Mouse (Mus musculus) heart, embryonic 13.5 days (tissue): ENCODE measurements around the gene Prrx2. TPM values are rescaled to one million over a fixed set of nuclear protein-coding genes. Genes with fewer than 3 reads are reported as not detected.

Experiments used
- ATAC-seq: fragments of 200-750 bp; cut with Nextera tagmentation; 2 replicates; pipeline ENCODE4 v1.8.0; 2017; ENCODE audit warnings: moderate TSS enrichment; ENCODE audit not compliant: insufficient number of reproducible peaks, low FRiP score, low TSS enrichment; ENCODE audit errors: extremely low read depth
- H3K27ac ChIP-seq: fragments of 300-500 bp; sonication (generic); replicated peaks from 2 replicates; pipeline ENCODE4 v1.5.1; 2015; ENCODE audit warnings: moderate library complexity, mild to moderate bottlenecking, inconsistent platforms
- H3K27me3 ChIP-seq: fragments of 300-500 bp; sonication (generic); replicated peaks from 2 replicates; pipeline ENCODE4 v1.6.1; 2015; ENCODE audit warnings: mild to moderate bottlenecking, inconsistent platforms
- H3K36me3 ChIP-seq: fragments of 300-500 bp; sonication (generic); 2 replicates; pipeline ENCODE4 v1.6.1; 2015; ENCODE audit warnings: mild to moderate bottlenecking, inconsistent platforms
- H3K4me1 ChIP-seq: fragments of 300-500 bp; sonication (generic); 2 replicates; pipeline ENCODE4 v1.6.1; 2015; ENCODE audit warnings: inconsistent platforms
- H3K4me2 ChIP-seq: fragments of 300-500 bp; sonication (generic); 2 replicates; pipeline ENCODE4 v1.6.1; 2015; ENCODE audit warnings: inconsistent platforms, mild to moderate bottlenecking, moderate library complexity
- H3K4me3 ChIP-seq: fragments of 300-500 bp; sonication (generic); 2 replicates; pipeline ENCODE4 v1.5.1; 2015; ENCODE audit warnings: moderate library complexity, mild to moderate bottlenecking, inconsistent platforms
- H3K9ac ChIP-seq: fragments of 300-500 bp; sonication (generic); 2 replicates; pipeline ENCODE4 v1.6.1; 2015; ENCODE audit warnings: inconsistent platforms, mild to moderate bottlenecking, moderate library complexity
- H3K9me3 ChIP-seq: fragments of 300-500 bp; sonication (generic); 2 replicates; pipeline ENCODE4 v1.6.1; 2016; ENCODE audit warnings: inconsistent platforms
- WGBS: fragments of 180-500 bp; shearing (Covaris S2); methylation state at CpG from one replicate; pipeline ENCODE4 v1.1.7; 2015; ENCODE audit warnings: mixed read lengths; 5-methylcytosine and 5-hydroxymethylcytosine counted together
- polyA plus RNA-seq: library from polyadenylated mRNA; unstranded; fragments of >200 nt; fragmentation: Nextera tagmentation; extraction: Ambion mirVana; gene quantifications from 2 replicates; pipeline ENCODE4 v1.2.1, GENCODE M21; 2015

Gene Prrx2
- polyA plus RNA-seq, 1 experiment from 2014 or later, result 30.3 TPM

GRCm38 (mm10) chr2:30823385-30824153 lies 11.2 kb upstream of the Prrx2 start:
- H3K9me3 ChIP-seq, result no peaks in the 10 kb centered on the region; the same call in 1 of the 2 replicates
- H3K4me1 ChIP-seq, result peaks cover 44% of the 10 kb centered on the region
- H3K4me3 ChIP-seq, result no peak overlapping the region
- no peaks in the 10 kb centered on the region for H3K27me3 ChIP-seq
- H3K27ac ChIP-seq, result peak overlapping the region; percentile 15; the same call in 1 of the 2 replicates
- no peak overlapping the region for H3K4me2 ChIP-seq
- H3K36me3 ChIP-seq, result peaks cover 80% of the 10 kb centered on the region
- ATAC-seq, result no peak
- peak overlapping the region; percentile 19; the same call in 1 of the 2 replicates for H3K9ac ChIP-seq
- WGBS, result 62% methylated on average over 13 of the region's 13 CpGs

GRCm38 (mm10) chr2:30826825-30827748 lies 7.7 kb upstream of the Prrx2 start:
- 29% methylated on average over 26 of the region's 26 CpGs for WGBS
- Histone ChIP-seq H3K4me3 (peak overlapping the region; percentile 69), H3K27me3 (no peaks in the 10 kb centered on the region), H3K4me1 (peaks cover 31% of the 10 kb centered on the region), H3K9ac (peak overlapping the region; percentile 87), H3K4me2 (peak overlapping the region; percentile 80), H3K36me3 (peaks cover 46% of the 10 kb centered on the region), H3K27ac (peak overlapping the region; percentile 53), H3K9me3 (no peaks in the 10 kb centered on the region)
- ATAC-seq, result 0 out of 2 replicates have a peak, but pooled peaks have one; percentile 23

- peak; percentile 66 for ATAC-seq
- Histone ChIP-seq H3K27me3 (no peaks in the 10 kb centered on the region), H3K27ac (peak overlapping the region; percentile 53), H3K36me3 (peaks cover 38% of the 10 kb centered on the region), H3K4me2 (peak overlapping the region; percentile 80), H3K9ac (peak overlapping the region; percentile 87), H3K4me1 (peaks cover 31% of the 10 kb centered on the region), H3K4me3 (peak overlapping the region; percentile 69), H3K9me3 (no peaks in the 10 kb centered on the region)
- under 1% methylated on average over 63 of the region's 63 CpGs for WGBS
These were observed 6.9 kb upstream of the Prrx2 start for GRCm38 (mm10) chr2:30827749-30828475.

GRCm38 (mm10) chr2:30829315-30829714 lies 5.5 kb upstream of the Prrx2 start:
- Histone ChIP-seq H3K4me2 (no peak overlapping the region), H3K4me1 (peaks cover 32% of the 10 kb centered on the region), H3K27me3 (no peaks in the 10 kb centered on the region), H3K36me3 (peaks cover 24% of the 10 kb centered on the region), H3K4me3 (no peak overlapping the region), H3K9ac (no peak overlapping the region), H3K9me3 (no peaks in the 10 kb centered on the region), H3K27ac (no peak overlapping the region)
- WGBS, result 38% methylated on average over 5 of the region's 5 CpGs
- no peak for ATAC-seq

GRCm38 (mm10) chr2:30830283-30830795 lies 4.4 kb upstream of the Prrx2 start, which contains the start of gene Asb6:
Asb6 (minus strand) TSS chr2:30830333.
- H3K36me3 ChIP-seq, result peaks cover 14% of the 10 kb centered on the region
- H3K4me2 ChIP-seq, result no peak within 1 kb of the TSS
- no peak for ATAC-seq
- no peak within 1 kb of the TSS for H3K4me3 ChIP-seq
- H3K9ac ChIP-seq, result no peak within 1 kb of the TSS
- no peaks in the 10 kb centered on the region for H3K9me3 ChIP-seq
- H3K27me3 ChIP-seq, result no peaks in the 10 kb centered on the region
- H3K27ac ChIP-seq, result no peak within 1 kb of the TSS
- peaks cover 41% of the 10 kb centered on the region for H3K4me1 ChIP-seq
- WGBS, result 37% methylated on average over 4 of the region's 4 CpGs

- no peak overlapping the region for H3K4me3 ChIP-seq
- H3K27ac ChIP-seq, result peak overlapping the region; percentile 75
- H3K27me3 ChIP-seq, result no peaks in the 10 kb centered on the region
- no peaks in the 10 kb centered on the region for H3K36me3 ChIP-seq
- WGBS, result 59% methylated on average over 5 of the region's 5 CpGs
- peaks cover 44% of the 10 kb centered on the region for H3K4me1 ChIP-seq
- H3K9ac ChIP-seq, result 0 out of 2 replicates have a peak overlapping the region, but pooled peaks have one; percentile 19
- no peak overlapping the region for H3K4me2 ChIP-seq
- no peak for ATAC-seq
- no peaks in the 10 kb centered on the region for H3K9me3 ChIP-seq
These were observed 1.1 kb upstream of the Prrx2 start for GRCm38 (mm10) chr2:30833644-30834043.

GRCm38 (mm10) chr2:30836238-30836990 lies 1.6 kb downstream of the Prrx2 start:
- Histone ChIP-seq H3K4me2 (peak overlapping the region; percentile 34), H3K27me3 (no peaks in the 10 kb centered on the region), H3K27ac (peak overlapping the region; percentile 33), H3K4me1 (peaks cover 43% of the 10 kb centered on the region), H3K36me3 (no peaks in the 10 kb centered on the region), H3K4me3 (0 out of 2 replicates have a peak overlapping the region, but pooled peaks have one; percentile 2), H3K9ac (peak overlapping the region; percentile 56), H3K9me3 (no peaks in the 10 kb centered on the region)
- no peak for ATAC-seq
- WGBS, result 20% methylated on average over 21 of the region's 21 CpGs

- ATAC-seq, result no peak
- H3K27ac ChIP-seq, result peak overlapping the region; percentile 84
- WGBS, result 15% methylated on average over 10 of the region's 10 CpGs
- peaks cover 20% of the 10 kb centered on the region for H3K27me3 ChIP-seq
- H3K4me3 ChIP-seq, result 0 out of 2 replicates have a peak overlapping the region, but pooled peaks have one; percentile 11
- no peaks in the 10 kb centered on the region for H3K9me3 ChIP-seq
- no peaks in the 10 kb centered on the region for H3K36me3 ChIP-seq
- peak overlapping the region; percentile 72 for H3K9ac ChIP-seq
- H3K4me2 ChIP-seq, result peak overlapping the region; percentile 55
- H3K4me1 ChIP-seq, result peaks cover 48% of the 10 kb centered on the region
These were observed 7.8 kb downstream of the Prrx2 start for GRCm38 (mm10) chr2:30842615-30843014.

- Histone ChIP-seq H3K27me3 (peaks cover 20% of the 10 kb centered on the region), H3K4me1 (peaks cover 67% of the 10 kb centered on the region), H3K4me3 (peak overlapping the region; percentile 73), H3K4me2 (peak overlapping the region; percentile 78), H3K27ac (peak overlapping the region; percentile 88), H3K9ac (peak overlapping the region; percentile 95), H3K36me3 (no peaks in the 10 kb centered on the region), H3K9me3 (no peaks in the 10 kb centered on the region)
- ATAC-seq, result 0 out of 2 replicates have a peak, but pooled peaks have one; percentile 9
- 1% methylated on average over 71 of the region's 80 CpGs for WGBS
These were observed 10.6 kb downstream of the Prrx2 start for GRCm38 (mm10) chr2:30845152-30846070.
